Mouse (Mus musculus) adrenal gland, adult 18-20 months (tissue): ENCODE results near the gene Nrbp1. TPM values are rescaled to one million over a fixed set of nuclear protein-coding genes. Genes with fewer than 3 reads are reported as not detected.
"Not testable (repeated sequence)": the region's sequence is repeated elsewhere in the genome, so short reads cannot be mapped to it uniquely, and the experiment has no call there.

Experiments used
- DNase-seq, 2 experiments: peaks; one replicate each; pipeline ENCODE4 v3.0.0; 2021 to 2022; ENCODE audit warnings: low spot score in 2 of 2
- total RNA-seq, 2 experiments: library from RNA; stranded (reverse); gene quantifications; 1 replicate in 1 of 2; 2 replicates in 1 of 2; pipeline ENCODE4 v1.2.3; 2021

The Nrbp1 gene
- total RNA-seq, 2 experiments from 2014 or later, result 66.7 to 89.4 TPM

GRCm38 (mm10) chr5:31203866-31204265 lies 36.8 kb upstream of the Nrbp1 start:
- no peak for DNase-seq

GRCm38 (mm10) chr5:31204421-31204820 lies 36.2 kb upstream of the Nrbp1 start:
- DNase-seq, result no peak

DNA sequence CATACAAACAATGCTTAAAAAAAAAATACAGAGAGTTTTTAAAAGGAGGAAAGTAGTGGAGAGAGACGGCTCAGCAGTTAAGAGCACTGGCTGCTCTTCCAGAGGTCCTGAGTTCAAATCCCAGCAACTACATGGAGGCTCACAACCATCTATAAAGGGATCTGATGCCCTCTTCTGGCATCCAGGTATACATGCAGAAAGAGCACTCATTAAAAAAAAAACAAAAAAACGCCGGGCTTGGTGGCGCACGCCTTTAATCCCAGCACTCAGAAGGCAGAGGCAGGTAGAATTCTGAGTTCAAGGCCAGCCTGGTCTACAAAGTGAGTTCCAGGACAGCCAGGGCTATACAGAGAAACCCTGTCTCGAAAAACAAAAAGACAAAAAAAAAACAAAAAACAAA lies 24.1 kb upstream of the Nrbp1 start:
- not testable (repeated sequence) for DNase-seq

- no peak for DNase-seq
These were observed 22.4 kb upstream of the Nrbp1 start for GRCm38 (mm10) chr5:31218294-31218693.

GRCm38 (mm10) chr5:31219070-31219469 lies 21.6 kb upstream of the Nrbp1 start:
- no peak for DNase-seq

- DNase-seq, result no peak
These were observed 21.2 kb upstream of the Nrbp1 start for GRCm38 (mm10) chr5:31219474-31219873.

DNA sequence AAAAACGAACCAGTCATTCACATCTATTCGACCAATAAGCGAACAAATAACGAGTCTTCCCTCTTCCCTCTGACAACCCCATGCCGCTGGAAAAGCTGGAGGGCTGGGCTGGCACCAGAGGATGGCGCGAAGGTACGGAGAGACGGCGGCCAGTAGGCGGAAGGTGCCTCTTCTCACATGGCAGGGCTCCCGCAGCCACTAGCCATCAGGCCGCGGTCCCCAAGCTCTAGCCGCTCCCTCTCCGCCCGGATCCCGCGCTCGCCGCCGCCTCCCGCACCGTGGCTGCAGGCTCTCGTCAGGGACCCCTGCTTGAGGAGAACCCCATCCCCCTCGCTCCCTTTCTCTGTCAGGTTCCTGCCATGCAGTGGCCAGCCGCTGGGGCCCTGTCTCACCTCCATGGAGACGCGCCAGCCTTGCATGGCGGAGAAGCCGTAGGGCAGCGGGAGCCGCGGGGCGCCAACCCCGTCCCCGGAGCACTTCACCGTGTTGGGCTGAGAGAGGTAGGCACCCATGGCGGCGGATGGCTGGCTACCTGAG lies 20.7 kb upstream of the Nrbp1 start:
- DNase-seq, result peak in 1 of 2 experiments; percentile 54

- DNase-seq, result peak; percentile 97 to 99
These were observed 20.0 kb upstream of the Nrbp1 start, which contains the start of gene Ppm1g for GRCm38 (mm10) chr5:31220448-31221303. Gene Ppm1g (minus strand): TSS chr5:31220687.

GRCm38 (mm10) chr5:31221304-31221945 lies 19.2 kb upstream of the Nrbp1 start:
- peak in 1 of 2 experiments; percentile 29 for DNase-seq

GRCm38 (mm10) chr5:31222696-31223095 lies 18.0 kb upstream of the Nrbp1 start:
- no peak for DNase-seq

GRCm38 (mm10) chr5:31226641-31227040 lies 14.0 kb upstream of the Nrbp1 start:
- DNase-seq, result no peak

- no peak for DNase-seq
These were observed 914 bp downstream of the Nrbp1 start for GRCm38 (mm10) chr5:31241522-31242034.

DNA sequence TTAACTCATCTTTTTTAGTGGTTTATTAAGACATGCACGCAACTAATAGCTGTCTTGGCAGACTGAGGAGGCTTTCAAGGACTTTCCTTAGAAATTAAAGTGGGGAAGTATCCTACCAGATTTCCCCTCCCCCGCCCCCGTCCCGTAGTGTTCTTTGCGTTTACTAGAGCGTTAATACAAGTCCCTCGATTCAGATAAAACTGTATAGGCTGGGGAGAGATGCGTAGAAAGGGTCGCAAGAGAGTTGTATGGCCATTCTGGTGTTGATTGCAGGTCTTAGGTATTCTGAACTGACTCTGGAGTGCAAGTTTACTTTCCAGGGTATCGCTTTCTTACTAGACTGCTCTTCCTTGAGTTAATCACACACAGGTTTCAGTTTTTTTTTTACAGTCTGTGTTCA lies 1.5 kb downstream of the Nrbp1 start:
- DNase-seq, result no peak

DNA sequence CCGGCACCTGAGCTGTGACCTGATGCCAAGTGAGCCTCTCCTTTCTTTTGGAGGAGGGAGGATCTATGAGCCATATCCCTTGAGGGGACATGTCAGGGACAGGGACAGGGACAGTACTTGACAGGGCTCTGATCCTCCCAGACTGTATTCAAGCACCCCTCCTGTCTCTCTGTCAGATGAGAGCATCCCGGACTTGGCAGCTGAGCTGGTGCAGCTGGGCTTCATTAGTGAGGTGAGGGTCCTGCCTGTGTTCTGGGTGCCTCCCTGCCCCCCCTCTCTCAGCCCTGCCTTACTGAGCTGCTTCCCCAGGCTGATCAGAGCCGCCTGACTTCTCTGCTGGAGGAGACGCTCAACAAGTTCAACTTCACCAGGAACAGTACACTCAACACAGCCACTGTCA lies 10.1 kb downstream of the Nrbp1 start:
- DNase-seq, result no peak

DNA sequence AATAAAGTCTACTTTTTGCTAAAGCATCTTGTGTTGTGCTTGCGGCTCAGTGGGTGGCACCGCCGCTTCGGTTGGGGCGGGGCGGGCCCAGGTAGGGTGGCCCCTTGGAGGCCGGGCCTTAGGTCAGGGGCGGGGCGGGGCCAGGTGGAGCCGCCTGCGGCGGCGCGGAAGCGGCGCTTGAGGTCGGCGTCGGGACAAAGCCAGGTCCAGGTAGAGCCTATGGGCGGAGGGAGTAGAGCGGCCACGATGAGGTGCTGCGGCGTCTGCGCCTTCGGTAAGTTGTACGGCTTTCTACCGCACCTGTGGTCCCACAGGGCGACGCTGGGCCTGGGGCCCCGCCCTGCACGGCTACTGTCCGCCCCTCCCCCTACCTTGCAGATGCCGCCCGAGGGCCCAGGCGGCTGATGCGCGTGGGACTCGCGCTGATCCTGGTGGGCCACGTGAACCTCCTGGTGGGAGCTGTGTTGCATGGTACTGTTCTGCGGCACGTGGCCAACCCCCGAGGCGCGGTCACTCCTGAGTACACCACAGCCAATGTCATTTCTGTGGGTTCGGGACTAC lies 11.0 kb downstream of the Nrbp1 start, which contains the start of gene Krtcap3:
Gene Krtcap3, plus strand, starts transcription at position 151 of the 561 bp plus-strand sequence.
- no peak for DNase-seq

DNA sequence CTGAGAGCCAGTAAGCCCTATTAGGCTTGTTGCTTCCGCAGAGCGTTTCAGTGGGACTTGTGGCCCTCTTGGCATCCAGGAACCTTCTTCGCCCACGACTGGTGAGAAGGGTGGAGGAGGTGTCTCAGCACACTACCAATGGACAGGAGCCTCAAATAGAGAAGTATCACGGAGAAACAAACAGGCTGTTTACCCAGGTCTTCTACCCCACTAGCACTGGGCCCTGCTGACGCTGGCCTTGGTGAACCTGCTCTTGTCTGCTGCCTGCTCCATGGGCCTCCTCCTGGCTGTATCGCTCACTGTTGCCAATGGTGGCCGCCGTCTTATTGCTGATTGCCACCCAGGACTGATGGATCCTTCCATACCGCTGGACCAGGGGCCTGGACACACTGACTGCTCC lies 11.5 kb downstream of the Nrbp1 start:
- DNase-seq, result no peak

- DNase-seq, result no peak
These were observed 12.3 kb downstream of the Nrbp1 start for GRCm38 (mm10) chr5:31252795-31253545.

GRCm38 (mm10) chr5:31253806-31254205 lies 13.1 kb downstream of the Nrbp1 start:
- no peak for DNase-seq

GRCm38 (mm10) chr5:31254452-31254851 lies 13.8 kb downstream of the Nrbp1 start:
- no peak for DNase-seq

- DNase-seq, result no peak
These were observed 14.2 kb downstream of the Nrbp1 start for GRCm38 (mm10) chr5:31254901-31255300.

DNA sequence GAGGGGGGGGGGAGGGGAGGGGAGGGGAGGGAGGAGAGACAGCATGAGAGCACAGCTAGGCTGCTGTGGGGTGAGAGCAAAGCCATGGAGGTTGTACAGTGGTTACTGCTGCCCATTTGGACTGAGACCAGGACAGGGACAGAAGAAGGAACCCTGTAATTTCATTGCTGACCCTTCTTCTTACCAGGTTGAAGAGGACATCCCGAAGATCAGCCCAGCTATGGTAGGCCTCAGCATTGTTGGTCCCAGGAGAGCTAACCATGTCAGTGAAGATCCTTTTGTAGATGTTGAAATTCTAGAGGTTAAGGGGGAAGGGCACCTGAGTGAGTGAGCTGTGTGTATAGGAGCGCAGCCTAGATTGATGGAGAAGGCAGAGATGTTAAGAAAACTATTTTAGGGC lies 14.7 kb downstream of the Nrbp1 start:
- no peak for DNase-seq
